Mouse (Mus musculus): ENCODE measurements around the gene Vstm4. TPM values are rescaled to one million over a fixed set of nuclear protein-coding genes. Genes with fewer than 3 reads are reported as not detected.

Gene Vstm4
- polyA plus RNA-seq (2014; fragmentation: Nextera tagmentation; extraction: Ambion mirVana) = 43.6 and 44.6 TPM in 2 replicates

- peak within 1 kb of the TSS; percentile 43 for H3K4me3 ChIP-seq (ENCODE audit: low read depth, low read length)
- H3K27ac ChIP-seq (ENCODE audit: low read length) = peak within 1 kb of the TSS; percentile 61
- no peaks in the 10 kb centered on the region for H3K27me3 ChIP-seq (ENCODE audit: control insufficient read depth, insufficient read depth, low read length)
- peak within 1 kb of the TSS; percentile 64 for H3K9ac ChIP-seq (replicated peaks; ENCODE audit: low read depth, low read length)
- peak within 1 kb of the TSS; percentile 59 for H3K4me2 ChIP-seq (replicated peaks; ENCODE audit: low read depth, low read length)
- no peaks in the 10 kb centered on the region for H3K36me3 ChIP-seq (ENCODE audit: control insufficient read depth, insufficient read depth, low read length)
- peaks cover 28% of the 10 kb centered on the region for H3K4me1 ChIP-seq (ENCODE audit: control insufficient read depth, insufficient read depth, low read length)
- no peaks in the 10 kb centered on the region for H3K9me3 ChIP-seq (ENCODE audit: control insufficient read depth, low read depth, low read length)
- peak; percentile 86 for ATAC-seq (ENCODE audit: insufficient number of reproducible peaks, insufficient read depth, low FRiP score, low read depth)
- under 1% methylated on average over 62 of the region's 68 CpGs for WGBS
These were observed at the start of gene Vstm4 for GRCm38 (mm10) chr14:32856681-32857328. Gene Vstm4, plus strand, starts transcription at chr14:32856756.

- no peaks in the 10 kb centered on the region for H3K27me3 ChIP-seq (ENCODE audit: control insufficient read depth, insufficient read depth, low read length)
- no peaks in the 10 kb centered on the region for H3K36me3 ChIP-seq (ENCODE audit: control insufficient read depth, insufficient read depth, low read length)
- no peak overlapping the region for H3K9ac ChIP-seq (replicated peaks; ENCODE audit: low read depth, low read length)
- H3K4me3 ChIP-seq (ENCODE audit: low read depth, low read length) = no peak overlapping the region
- H3K27ac ChIP-seq (ENCODE audit: low read length) = no peak overlapping the region
- no peak overlapping the region for H3K4me2 ChIP-seq (replicated peaks; ENCODE audit: low read depth, low read length)
- no peak for ATAC-seq (ENCODE audit: insufficient number of reproducible peaks, insufficient read depth, low FRiP score, low read depth)
- H3K4me1 ChIP-seq (ENCODE audit: control insufficient read depth, insufficient read depth, low read length) = no peaks in the 10 kb centered on the region
- no peaks in the 10 kb centered on the region for H3K9me3 ChIP-seq (ENCODE audit: control insufficient read depth, low read depth, low read length)
These were observed 46.4 kb upstream of the Vstm4 start for GRCm38 (mm10) chr14:32810111-32810510.

- Histone ChIP-seq H3K4me2 (replicated peaks; ENCODE audit: low read depth, low read length) (no peak overlapping the region), H3K9me3 (ENCODE audit: control insufficient read depth, low read depth, low read length) (no peaks in the 10 kb centered on the region), H3K27ac (ENCODE audit: low read length) (no peak overlapping the region), H3K36me3 (ENCODE audit: control insufficient read depth, insufficient read depth, low read length) (no peaks in the 10 kb centered on the region), H3K9ac (replicated peaks; ENCODE audit: low read depth, low read length) (no peak overlapping the region), H3K4me3 (ENCODE audit: low read depth, low read length) (no peak overlapping the region), H3K4me1 (ENCODE audit: control insufficient read depth, insufficient read depth, low read length) (no peaks in the 10 kb centered on the region), H3K27me3 (ENCODE audit: control insufficient read depth, insufficient read depth, low read length) (no peaks in the 10 kb centered on the region)
- no peak for ATAC-seq (ENCODE audit: insufficient number of reproducible peaks, insufficient read depth, low FRiP score, low read depth)
- 70% methylated on average over 6 of the region's 6 CpGs for WGBS
These were observed 44.1 kb upstream of the Vstm4 start for GRCm38 (mm10) chr14:32812429-32812828.

DNA sequence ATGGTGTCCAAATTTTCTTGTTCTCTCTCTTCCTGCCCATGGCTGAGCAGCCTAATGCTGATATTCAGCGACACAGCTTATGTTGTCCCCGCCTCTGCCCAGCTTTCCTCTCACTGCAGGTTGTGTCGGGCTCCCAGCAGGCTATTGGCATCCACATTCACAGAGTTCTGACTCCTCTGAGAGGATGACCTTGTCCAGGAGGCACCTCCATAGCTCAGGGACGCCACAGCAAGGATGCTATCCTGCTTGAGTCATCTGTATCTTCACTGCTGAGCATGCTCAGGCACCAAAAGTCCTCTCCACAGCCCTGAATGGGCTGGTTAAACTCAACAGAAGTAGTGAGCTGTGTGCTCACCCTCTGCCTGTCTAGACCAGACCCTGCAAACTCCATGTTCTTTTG is 41.6 kb upstream of the Vstm4 start:
- Histone ChIP-seq H3K9me3 (ENCODE audit: control insufficient read depth, low read depth, low read length) (no peaks in the 10 kb centered on the region), H3K27ac (ENCODE audit: low read length) (no peak overlapping the region), H3K4me3 (ENCODE audit: low read depth, low read length) (no peak overlapping the region), H3K36me3 (ENCODE audit: control insufficient read depth, insufficient read depth, low read length) (no peaks in the 10 kb centered on the region), H3K27me3 (ENCODE audit: control insufficient read depth, insufficient read depth, low read length) (no peaks in the 10 kb centered on the region), H3K4me1 (ENCODE audit: control insufficient read depth, insufficient read depth, low read length) (peaks cover 4% of the 10 kb centered on the region; the same call in 1 of the 2 replicates), H3K9ac (replicated peaks; ENCODE audit: low read depth, low read length) (no peak overlapping the region), H3K4me2 (replicated peaks; ENCODE audit: low read depth, low read length) (no peak overlapping the region)
- 66% methylated on average over 4 of the region's 4 CpGs for WGBS
- ATAC-seq (ENCODE audit: insufficient number of reproducible peaks, insufficient read depth, low FRiP score, low read depth) = no peak

DNA sequence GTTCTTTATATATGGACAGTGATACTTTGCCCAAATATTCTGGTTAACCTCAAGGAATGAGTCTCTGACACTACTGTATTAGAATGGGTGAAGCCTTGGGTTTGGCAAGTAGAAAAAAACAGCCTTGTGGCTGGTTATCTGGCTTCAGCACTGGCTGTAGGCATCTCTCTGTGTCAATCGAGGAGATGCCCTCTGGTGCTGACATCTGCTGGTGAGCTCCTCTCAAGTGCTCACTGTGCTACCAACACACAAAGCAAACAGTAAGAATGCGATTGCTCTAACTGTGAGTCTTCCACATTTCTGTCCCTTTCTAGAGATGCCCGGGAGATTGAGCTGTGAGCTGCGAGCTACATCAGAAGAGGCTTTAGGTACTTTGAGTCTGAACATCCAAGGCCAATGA is 40.0 kb upstream of the Vstm4 start:
- WGBS = 72% methylated on average over 4 of the region's 4 CpGs
- Histone ChIP-seq H3K4me3 (ENCODE audit: low read depth, low read length) (no peak overlapping the region), H3K9me3 (ENCODE audit: control insufficient read depth, low read depth, low read length) (no peaks in the 10 kb centered on the region), H3K9ac (replicated peaks; ENCODE audit: low read depth, low read length) (no peak overlapping the region), H3K4me2 (replicated peaks; ENCODE audit: low read depth, low read length) (no peak overlapping the region), H3K27ac (ENCODE audit: low read length) (no peak overlapping the region), H3K36me3 (ENCODE audit: control insufficient read depth, insufficient read depth, low read length) (no peaks in the 10 kb centered on the region), H3K4me1 (ENCODE audit: control insufficient read depth, insufficient read depth, low read length) (peaks cover 4% of the 10 kb centered on the region; the same call in 1 of the 2 replicates), H3K27me3 (ENCODE audit: control insufficient read depth, insufficient read depth, low read length) (no peaks in the 10 kb centered on the region)
- no peak for ATAC-seq (ENCODE audit: insufficient number of reproducible peaks, insufficient read depth, low FRiP score, low read depth)

- Histone ChIP-seq H3K4me1 (ENCODE audit: control insufficient read depth, insufficient read depth, low read length) (peaks cover 4% of the 10 kb centered on the region; the same call in 1 of the 2 replicates), H3K27ac (ENCODE audit: low read length) (no peak overlapping the region)
- 57% methylated on average over 7 of the region's 7 CpGs for WGBS
These were observed 39.3 kb upstream of the Vstm4 start for GRCm38 (mm10) chr14:32817258-32817657.

DNA sequence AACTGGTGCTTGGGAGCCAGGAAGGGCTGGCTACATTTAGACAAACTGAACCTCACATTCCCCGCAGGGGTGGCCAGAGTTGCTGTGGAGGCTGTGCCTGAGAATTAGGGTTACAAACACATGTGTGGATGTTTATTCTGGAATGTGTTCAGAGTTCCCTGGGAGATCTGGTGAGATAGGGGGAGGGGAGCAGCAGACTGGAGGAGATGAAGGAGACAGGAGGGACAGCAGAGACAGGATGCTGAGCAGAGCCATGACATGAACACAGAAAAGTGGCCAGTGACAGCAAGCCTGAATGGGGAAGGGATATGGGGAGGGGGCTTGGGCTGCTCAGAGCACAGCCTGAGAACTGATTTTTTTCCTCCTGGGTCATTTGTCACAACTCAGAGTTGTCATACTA is 37.3 kb upstream of the Vstm4 start:
- Histone ChIP-seq H3K36me3 (ENCODE audit: control insufficient read depth, insufficient read depth, low read length) (no peaks in the 10 kb centered on the region), H3K27me3 (ENCODE audit: control insufficient read depth, insufficient read depth, low read length) (no peaks in the 10 kb centered on the region), H3K27ac (ENCODE audit: low read length) (no peak overlapping the region), H3K9me3 (ENCODE audit: control insufficient read depth, low read depth, low read length) (no peaks in the 10 kb centered on the region), H3K9ac (replicated peaks; ENCODE audit: low read depth, low read length) (no peak overlapping the region), H3K4me2 (replicated peaks; ENCODE audit: low read depth, low read length) (no peak overlapping the region), H3K4me3 (ENCODE audit: low read depth, low read length) (no peak overlapping the region), H3K4me1 (ENCODE audit: control insufficient read depth, insufficient read depth, low read length) (peaks cover 7% of the 10 kb centered on the region)
- WGBS = 29% methylated on average over 1 of the region's 1 CpGs
- ATAC-seq (ENCODE audit: insufficient number of reproducible peaks, insufficient read depth, low FRiP score, low read depth) = no peak

More at GRCm38 (mm10) chr14:32817258-32817657, 39.3 kb upstream of the Vstm4 start:
- H3K4me3 ChIP-seq (ENCODE audit: low read depth, low read length) = no peak overlapping the region
- H3K4me2 ChIP-seq (replicated peaks; ENCODE audit: low read depth, low read length) = no peak overlapping the region
- H3K36me3 ChIP-seq (ENCODE audit: control insufficient read depth, insufficient read depth, low read length) = no peaks in the 10 kb centered on the region
- no peak for ATAC-seq (ENCODE audit: insufficient number of reproducible peaks, insufficient read depth, low FRiP score, low read depth)
- no peak overlapping the region for H3K9ac ChIP-seq (replicated peaks; ENCODE audit: low read depth, low read length)
- no peaks in the 10 kb centered on the region for H3K27me3 ChIP-seq (ENCODE audit: control insufficient read depth, insufficient read depth, low read length)
- no peaks in the 10 kb centered on the region for H3K9me3 ChIP-seq (ENCODE audit: control insufficient read depth, low read depth, low read length)

DNA sequence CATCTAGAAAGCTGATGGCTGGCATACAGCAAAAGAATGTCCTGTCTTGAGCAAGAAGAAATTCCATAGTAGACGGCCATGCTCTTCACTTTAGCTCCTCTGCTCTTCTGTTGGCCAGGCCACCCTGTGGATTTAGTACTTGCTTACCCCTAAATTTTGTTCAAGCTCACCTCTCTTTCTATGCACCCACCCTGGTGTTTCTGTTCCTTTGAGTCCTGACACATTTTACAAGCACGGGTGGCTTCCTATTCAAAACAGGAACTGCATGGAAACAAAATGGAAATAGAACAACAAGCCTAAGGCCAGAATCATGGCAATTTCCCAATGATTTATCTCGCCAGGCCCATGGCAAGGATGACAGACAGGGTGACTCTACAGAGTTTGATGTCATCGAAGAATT is 33.7 kb upstream of the Vstm4 start:
- Histone ChIP-seq H3K4me1 (ENCODE audit: control insufficient read depth, insufficient read depth, low read length) (peaks cover 33% of the 10 kb centered on the region), H3K36me3 (ENCODE audit: control insufficient read depth, insufficient read depth, low read length) (no peaks in the 10 kb centered on the region), H3K4me3 (ENCODE audit: low read depth, low read length) (no peak overlapping the region), H3K4me2 (replicated peaks; ENCODE audit: low read depth, low read length) (no peak overlapping the region), H3K9me3 (ENCODE audit: control insufficient read depth, low read depth, low read length) (no peaks in the 10 kb centered on the region), H3K27ac (ENCODE audit: low read length) (no peak overlapping the region), H3K9ac (replicated peaks; ENCODE audit: low read depth, low read length) (no peak overlapping the region), H3K27me3 (ENCODE audit: control insufficient read depth, insufficient read depth, low read length) (no peaks in the 10 kb centered on the region)
- ATAC-seq (ENCODE audit: insufficient number of reproducible peaks, insufficient read depth, low FRiP score, low read depth) = no peak
- WGBS = 78% methylated on average over 4 of the region's 4 CpGs

- Histone ChIP-seq H3K9me3 (ENCODE audit: control insufficient read depth, low read depth, low read length) (no peaks in the 10 kb centered on the region), H3K27me3 (ENCODE audit: control insufficient read depth, insufficient read depth, low read length) (no peaks in the 10 kb centered on the region), H3K4me1 (ENCODE audit: control insufficient read depth, insufficient read depth, low read length) (peaks cover 43% of the 10 kb centered on the region), H3K27ac (ENCODE audit: low read length) (no peak overlapping the region), H3K36me3 (ENCODE audit: control insufficient read depth, insufficient read depth, low read length) (no peaks in the 10 kb centered on the region), H3K9ac (replicated peaks; ENCODE audit: low read depth, low read length) (no peak overlapping the region), H3K4me3 (ENCODE audit: low read depth, low read length) (no peak overlapping the region), H3K4me2 (replicated peaks; ENCODE audit: low read depth, low read length) (no peak overlapping the region)
- WGBS = 65% methylated on average over 3 of the region's 3 CpGs
- no peak for ATAC-seq (ENCODE audit: insufficient number of reproducible peaks, insufficient read depth, low FRiP score, low read depth)
These were observed 32.7 kb upstream of the Vstm4 start for GRCm38 (mm10) chr14:32823861-32824260.

Measured in stomach, embryonic 14.5 days (tissue).